Mouse (Mus musculus): ENCODE results near the gene Dnajb5. TPM values are rescaled to one million over a fixed set of nuclear protein-coding genes. Genes with fewer than 3 reads are reported as not detected.

The Dnajb5 gene
- polyA plus RNA-seq, 1 experiment, result not detected

GRCm38 (mm10) chr4:43002756-43003439, 53.3 kb downstream of the Dnajb5 start:
- no peaks in the 10 kb centered on the region for H3K27me3 ChIP-seq (ENCODE audit: control insufficient read depth)
- H3K9me3 ChIP-seq (ENCODE audit: control insufficient read depth, low read length), result no peaks in the 10 kb centered on the region
- H3K4me1 ChIP-seq (ENCODE audit: control insufficient read depth), result peaks cover 24% of the 10 kb centered on the region
- peaks cover 33% of the 10 kb centered on the region for H3K36me3 ChIP-seq (ENCODE audit: control insufficient read depth)
- no peak overlapping the region for H3K4me3 ChIP-seq (replicated peaks)
- TF ChIP-seq GATA1 (IDR thresholded peaks at IDR 0.05; ENCODE audit: low read length) (no peak), TAL1 (IDR thresholded peaks at IDR 0.05; ENCODE audit: low read length) (no peak)

GRCm38 (mm10) chr4:43004951-43005350, 55.3 kb downstream of the Dnajb5 start:
- Histone ChIP-seq H3K27me3 (ENCODE audit: control insufficient read depth) (no peaks in the 10 kb centered on the region), H3K9me3 (ENCODE audit: control insufficient read depth, low read length) (no peaks in the 10 kb centered on the region), H3K4me3 (replicated peaks) (no peak overlapping the region), H3K36me3 (ENCODE audit: control insufficient read depth) (peaks cover 32% of the 10 kb centered on the region), H3K4me1 (ENCODE audit: control insufficient read depth) (peaks cover 30% of the 10 kb centered on the region)
- no peak for TF ChIP-seq GATA1 (IDR thresholded peaks at IDR 0.05; ENCODE audit: low read length)
- no peak for TF ChIP-seq TAL1 (IDR thresholded peaks at IDR 0.05; ENCODE audit: low read length)

- no peaks in the 10 kb centered on the region for H3K9me3 ChIP-seq (ENCODE audit: control insufficient read depth, low read length)
- no peaks in the 10 kb centered on the region for H3K27me3 ChIP-seq (ENCODE audit: control insufficient read depth)
- H3K36me3 ChIP-seq (ENCODE audit: control insufficient read depth), result peaks cover 32% of the 10 kb centered on the region
- no peak for TF ChIP-seq TAL1 (IDR thresholded peaks at IDR 0.05; ENCODE audit: low read length)
- TF ChIP-seq GATA1 (IDR thresholded peaks at IDR 0.05; ENCODE audit: low read length), result no peak
- H3K4me1 ChIP-seq (ENCODE audit: control insufficient read depth), result peaks cover 30% of the 10 kb centered on the region
- no peak overlapping the region for H3K4me3 ChIP-seq (replicated peaks)
Measured at GRCm38 (mm10) chr4:43005765-43006164, 56.2 kb downstream of the Dnajb5 start.

Other genes starting within 250 kb of the Dnajb5 start
- not detected in 2 replicates for gene 4930578G10Rik, start 214.3 kb upstream of the Dnajb5 start, polyA plus RNA-seq (2012)
- not detected in 2 replicates for gene Ccl19, start 193.2 kb upstream of the Dnajb5 start, polyA plus RNA-seq (2012)
- gene Ccl21a, start 175.8 kb upstream of the Dnajb5 start, polyA plus RNA-seq (2012), result not detected in 2 replicates
- 0.01 TPM in 1 of 2 replicates, not detected in the other for gene Fam205a1, start 95.9 kb upstream of the Dnajb5 start, polyA plus RNA-seq (2012)
- gene Gm12394, start 93.0 kb upstream of the Dnajb5 start, polyA plus RNA-seq (2012), result not detected in 2 replicates
- gene Fam205c, start 75.6 kb upstream of the Dnajb5 start, polyA plus RNA-seq (2012), result not detected in 2 replicates
- not detected in 2 replicates for gene Phf24, start 33.2 kb upstream of the Dnajb5 start, polyA plus RNA-seq (2012)
- gene 1700022I11Rik, start 19.8 kb downstream of the Dnajb5 start, polyA plus RNA-seq (2012), result not detected in 2 replicates
- gene Vcp, start 50.7 kb downstream of the Dnajb5 start, polyA plus RNA-seq (2012), result 5.6 and 6.3 TPM in 2 replicates
- gene Fancg, start 60.7 kb downstream of the Dnajb5 start, polyA plus RNA-seq (2012), result 0.62 and 0.83 TPM in 2 replicates
- 2.1 and 2.2 TPM in 2 replicates for gene Pigo, start 76.0 kb downstream of the Dnajb5 start, polyA plus RNA-seq (2012)
- gene Stoml2, start 81.9 kb downstream of the Dnajb5 start, polyA plus RNA-seq (2012), result 15.4 and 16.6 TPM in 2 replicates
- 73.7 and 83.3 TPM in 2 replicates for gene Fam214b, start 96.4 kb downstream of the Dnajb5 start, polyA plus RNA-seq (2012)
- gene Unc13b, start 109.1 kb downstream of the Dnajb5 start, polyA plus RNA-seq (2012), result 0.01 TPM in 1 of 2 replicates, not detected in the other

Data from erythroblast, embryonic 14.5 days (primary cell).